Mouse (Mus musculus) embryo, embryonic 11 days (tissue): ENCODE measurements at regions not wholly inside any gene's neighbourhood (a gene's known extent, or its start where the extent isn't known, plus 50 kb on each side); places are given as distances from the start of the nearest gene placed in this dataset.
"Not testable (repeated sequence)": the region's sequence is repeated elsewhere in the genome, so short reads cannot be mapped to it uniquely, and the experiment has no call there.

Experiments
- DNase-seq: peaks from one replicate; pipeline ENCODE4 v3.0.0-alpha.2; 2015

DNA sequence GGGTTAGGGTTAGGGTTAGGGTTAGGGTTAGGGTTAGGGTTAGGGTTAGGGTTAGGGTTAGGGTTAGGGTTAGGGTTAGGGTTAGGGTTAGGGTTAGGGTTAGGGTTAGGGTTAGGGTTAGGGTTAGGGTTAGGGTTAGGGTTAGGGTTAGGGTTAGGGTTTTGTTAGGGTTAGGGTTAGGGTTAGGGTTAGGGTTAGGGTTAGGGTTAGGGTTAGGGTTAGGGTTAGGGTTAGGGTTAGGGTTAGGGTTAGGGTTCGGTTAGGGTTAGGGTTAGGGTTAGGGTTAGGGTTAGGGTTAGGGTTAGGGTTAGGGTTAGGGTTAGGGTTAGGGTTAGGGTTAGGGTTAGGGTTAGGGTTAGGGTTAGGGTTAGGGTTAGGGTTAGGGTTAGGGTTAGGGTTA is 124.7 kb upstream of the Fgf14 start:
- not testable (repeated sequence) for DNase-seq

DNA sequence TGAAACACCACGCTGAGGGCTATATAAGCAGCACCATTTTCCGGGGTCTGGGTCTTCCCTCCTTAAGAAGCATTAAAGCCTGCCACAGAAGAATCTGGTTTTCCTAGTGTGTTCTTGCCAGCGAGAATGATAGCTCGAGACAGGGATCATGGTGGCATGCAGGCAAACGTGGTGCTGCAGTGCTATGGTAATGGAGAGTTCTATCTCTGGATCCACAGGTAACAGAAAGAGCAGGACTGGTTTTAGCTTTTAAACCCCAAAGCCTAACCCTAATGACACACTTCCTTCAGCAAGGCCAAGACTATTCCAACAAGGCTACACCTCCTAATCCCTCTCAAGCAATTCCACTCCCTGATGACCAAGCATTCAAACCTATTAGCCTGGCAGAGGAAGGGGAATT is 123.5 kb upstream of the Fgf14 start:
- no peak for DNase-seq

DNA sequence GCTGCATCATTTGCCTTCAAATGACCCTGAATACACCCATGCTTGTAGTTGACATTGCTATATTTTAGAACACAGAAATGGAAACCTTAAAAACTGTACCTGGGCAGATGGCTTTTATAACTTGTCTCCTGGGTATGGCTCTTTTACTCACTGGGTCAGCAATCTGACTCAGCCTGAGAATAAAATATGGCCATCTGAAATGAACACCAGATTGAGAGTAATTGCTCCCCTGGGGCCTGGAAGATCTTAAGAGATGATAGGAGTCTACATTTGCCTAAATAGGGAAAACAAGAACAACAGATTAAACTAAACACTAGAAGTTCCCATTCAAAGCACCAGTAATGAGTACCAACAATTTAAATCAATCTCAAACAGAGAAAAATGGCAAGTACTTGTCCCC is 98.5 kb upstream of the Fgf14 start:
- no peak for DNase-seq

- no peak for DNase-seq
These were observed 91.1 kb upstream of the Fgf14 start for GRCm38 (mm10) chr14:124767996-124768395.

GRCm38 (mm10) chr14:124767234-124767633 is 90.3 kb upstream of the Fgf14 start:
- DNase-seq: no peak

DNA sequence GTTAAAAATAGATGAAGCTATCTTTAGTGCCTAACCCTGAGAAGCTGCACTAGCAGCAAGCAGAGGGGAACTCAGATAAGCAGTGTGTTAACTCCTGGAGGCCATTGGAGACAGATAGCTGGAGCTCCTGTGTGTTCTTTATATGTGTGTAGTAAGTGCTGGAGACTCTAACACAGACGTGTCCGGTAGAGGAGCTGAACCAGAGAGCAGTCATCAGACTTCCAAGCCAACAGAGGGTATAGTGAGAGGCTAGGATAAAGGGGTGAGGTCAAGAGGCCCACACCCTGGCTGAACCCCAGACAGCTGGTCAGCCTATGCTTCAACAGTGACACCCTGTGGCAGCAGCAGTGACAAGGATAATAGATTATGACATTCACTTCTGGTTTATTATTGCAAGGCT is 65.6 kb upstream of the Fgf14 start:
- DNase-seq: peak; percentile 29
